Mouse (Mus musculus) kidney, adult 8-10 months (tissue): ENCODE data around the gene Gm7714.
"Not testable (repeated sequence)": the region's sequence is repeated elsewhere in the genome, so short reads cannot be mapped to it uniquely, and the experiment has no call there.

ENCODE experiments used
- DNase-seq, 2 experiments: peaks; one replicate each; pipeline ENCODE4 v3.0.0; 2022

The Gm7714 gene

GRCm38 (mm10) chr5:88268619-88269018 lies at the start of gene Gm7714:
Gene Gm7714, plus strand, starts transcription at chr5:88268919.
- DNase-seq: no peak

GRCm38 (mm10) chr5:88256475-88256874 lies 12.2 kb upstream of the Gm7714 start:
- no peak for DNase-seq

GRCm38 (mm10) chr5:88311307-88311706 lies 42.6 kb downstream of the Gm7714 start:
- DNase-seq: not testable (repeated sequence)

GRCm38 (mm10) chr5:88317012-88317411 lies 48.3 kb downstream of the Gm7714 start, which contains the start of gene Prol1:
Gene Prol1, plus strand, starts transcription at chr5:88317312.
- no peak for DNase-seq
